Mouse (Mus musculus) heart, adult 10 weeks (tissue): Measurements from ENCODE around the gene Sgms1. TPM values are rescaled to one million over a fixed set of nuclear protein-coding genes. Genes with fewer than 3 reads are reported as not detected.

Experiments
- polyA plus RNA-seq: library from polyadenylated mRNA; stranded (reverse); fragments of 350-450 nt; fragmentation: Illumina TruSeq; extraction: RNeasy Lipid Tissue Mini Kit (QIAGEN cat#74804); gene quantifications from one replicate; pipeline ENCODE4 v1.2.3, GENCODE M21; 2014; ENCODE audit warnings: low read depth, low replicate concordance

Sgms1 gene
- polyA plus RNA-seq: 36.6 TPM

DNA sequence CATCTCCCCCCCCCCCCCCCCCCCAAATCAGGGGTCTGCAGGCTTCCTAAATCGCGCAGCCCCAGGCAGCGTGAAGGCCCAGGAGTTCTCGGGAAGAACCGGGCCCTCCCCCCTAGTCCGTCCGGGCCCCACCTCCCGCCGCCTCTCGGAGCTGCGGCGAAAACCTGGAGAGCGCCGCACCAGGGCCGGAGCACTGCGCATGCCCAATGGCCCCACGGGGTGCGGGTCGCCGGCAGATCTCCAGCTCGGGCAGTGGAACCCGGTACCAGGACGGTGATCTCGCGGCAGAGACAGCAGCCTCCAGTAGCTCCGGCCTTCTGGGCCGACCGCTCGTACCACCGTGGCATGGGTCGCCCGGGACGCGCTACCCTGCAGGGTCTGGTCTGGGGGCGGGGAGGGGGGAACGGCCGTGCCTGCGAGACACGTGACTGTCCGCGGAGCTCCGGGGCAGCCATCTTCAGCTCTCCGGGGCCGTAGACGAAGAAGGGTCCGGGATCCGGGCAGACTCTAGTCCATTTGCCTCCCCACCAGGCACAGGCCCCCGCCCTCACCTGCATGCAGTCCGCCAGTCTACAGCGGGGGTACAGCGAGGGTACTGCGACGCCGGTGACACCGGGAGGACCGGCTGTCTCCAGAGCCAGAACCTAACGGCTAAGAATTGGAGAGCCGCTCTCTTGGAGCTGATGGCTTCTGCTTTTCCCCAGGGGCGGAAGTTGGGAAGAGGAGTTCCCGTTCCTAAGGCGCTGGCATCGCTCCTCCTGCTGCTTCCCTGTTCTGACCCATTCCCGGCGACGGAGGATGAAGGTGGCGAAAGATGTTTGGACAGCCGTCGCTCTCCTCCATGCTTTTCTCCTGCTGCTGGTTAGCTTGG is at the start of gene Sgms1:
Gene Sgms1 (minus strand): TSS at position 714 of the 871 bp plus-strand sequence.

DNA sequence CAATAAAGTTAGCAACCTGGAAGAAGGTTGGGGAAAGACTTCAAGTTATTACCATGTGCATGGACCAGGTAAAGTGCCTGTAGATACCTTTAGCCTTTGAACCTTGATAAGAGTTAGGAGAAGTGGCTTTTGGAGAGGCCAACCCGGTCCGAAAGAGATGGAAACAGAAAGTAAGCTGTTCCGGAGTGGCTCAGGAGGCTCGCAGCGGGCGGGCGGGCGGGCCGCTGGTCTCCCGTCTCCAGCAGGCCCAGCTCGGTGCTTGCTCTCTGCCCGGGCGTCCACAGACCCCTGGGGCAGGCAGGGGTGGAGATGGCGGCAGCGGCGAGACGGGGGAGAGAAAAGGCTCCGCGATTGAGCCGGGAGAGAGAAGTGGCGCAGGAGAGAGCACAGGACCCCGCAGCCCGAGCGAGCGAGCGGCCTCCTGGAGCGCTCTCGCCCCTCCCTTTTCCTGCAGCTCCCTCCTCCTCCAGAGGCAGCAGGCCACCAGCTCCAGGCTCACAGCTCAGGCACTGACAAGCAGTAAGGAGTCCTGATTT is 281.7 kb downstream of the Sgms1 start, which contains the start of gene Asah2:
Gene Asah2 (minus strand): TSS at position 441 of the 536 bp plus-strand sequence.

Other genes starting within 250 kb of the Sgms1 start
- 24.8 TPM for gene Rpl9-ps6, start 76.9 kb upstream of the Sgms1 start, polyA plus RNA-seq
- 12.6 TPM for gene Minpp1, start 96.1 kb upstream of the Sgms1 start, polyA plus RNA-seq
- gene Papss2, start 206.1 kb upstream of the Sgms1 start, polyA plus RNA-seq: 9.9 TPM